Mouse (Mus musculus) lung, embryonic 14.5 days (tissue): ENCODE results near the gene Tnik. TPM values are rescaled to one million over a fixed set of nuclear protein-coding genes. Genes with fewer than 3 reads are reported as not detected.

ENCODE experiments used
- ATAC-seq: fragments of 200-750 bp; cut with Nextera tagmentation; 2 replicates; pipeline ENCODE4 v1.8.0; 2017; ENCODE audit warnings: mild to moderate bottlenecking, moderate TSS enrichment, moderate library complexity; ENCODE audit not compliant: insufficient read depth
- DNase-seq: peaks from one replicate; pipeline ENCODE4 v3.0.0-alpha.2; 2015
- H3K27ac ChIP-seq: fragments of 300-500 bp; sonication (generic); 2 replicates; pipeline ENCODE4 v1.5.1; 2014; ENCODE audit warnings: low read depth, mild to moderate bottlenecking, moderate library complexity
- H3K27me3 ChIP-seq: fragments of 300-500 bp; sonication (generic); 2 replicates; pipeline ENCODE4 v1.6.1; 2014; ENCODE audit warnings: low read length, control low read depth; ENCODE audit not compliant: insufficient read depth
- H3K36me3 ChIP-seq: fragments of 300-500 bp; sonication (generic); 2 replicates; pipeline ENCODE4 v1.6.1; 2014; ENCODE audit warnings: control low read depth; ENCODE audit not compliant: insufficient read depth
- H3K4me1 ChIP-seq: fragments of 300-500 bp; sonication (generic); 2 replicates; pipeline ENCODE4 v1.6.1; 2014; ENCODE audit warnings: antibody characterized with exemption, control low read depth; ENCODE audit not compliant: insufficient read depth
- H3K4me2 ChIP-seq: fragments of 300-500 bp; sonication (generic); 2 replicates; pipeline ENCODE4 v1.6.1; 2014; ENCODE audit warnings: mild to moderate bottlenecking
- H3K4me3 ChIP-seq: fragments of 300-500 bp; sonication (generic); 2 replicates; pipeline ENCODE4 v1.5.1; 2014; ENCODE audit warnings: low read depth, low read length
- H3K9ac ChIP-seq: fragments of 300-500 bp; sonication (generic); 2 replicates; pipeline ENCODE4 v1.6.1; 2014
- H3K9me3 ChIP-seq: fragments of 300-500 bp; sonication (generic); 2 replicates; pipeline ENCODE4 v1.6.1; 2016; ENCODE audit warnings: low read depth, low read length, control low read depth
- CTCF ChIP-seq: IDR thresholded peaks from 2 replicates; pipeline ENCODE4 v1.5.1; 2016; ENCODE audit warnings: antibody characterized with exemption, low read depth
- WGBS: fragments of 180-500 bp; shearing (Covaris S2); extraction: QIAGEN DNeasy Blood & Tissue Kit; methylation state at CpG from one replicate; pipeline ENCODE4 v1.1.7; 2014; 5-methylcytosine and 5-hydroxymethylcytosine counted together
- polyA plus RNA-seq: library from polyadenylated mRNA; unstranded; fragments of >200 nt; fragmentation: Nextera tagmentation; extraction: Ambion mirVana; gene quantifications from 2 replicates; pipeline ENCODE4 v1.2.1, GENCODE M21; 2014

The Tnik gene
- polyA plus RNA-seq, 1 experiment from 2014 or later, result 13.6 TPM

- no peaks in the 10 kb centered on the region for H3K9me3 ChIP-seq
- H3K27ac ChIP-seq, result no peak overlapping the region
- H3K9ac ChIP-seq, result no peak overlapping the region
- H3K36me3 ChIP-seq, result no peaks in the 10 kb centered on the region
- no peak overlapping the region for H3K4me3 ChIP-seq
- WGBS, result 92% methylated on average over 2 of the region's 2 CpGs
- H3K27me3 ChIP-seq, result no peaks in the 10 kb centered on the region
- H3K4me1 ChIP-seq, result no peaks in the 10 kb centered on the region
- DNase-seq, result no peak
- no peak for TF ChIP-seq CTCF
- ATAC-seq, result no peak
- no peak overlapping the region for H3K4me2 ChIP-seq
Observed at GRCm38 (mm10) chr3:28477373-28477772, 214.4 kb downstream of the Tnik start.

DNA sequence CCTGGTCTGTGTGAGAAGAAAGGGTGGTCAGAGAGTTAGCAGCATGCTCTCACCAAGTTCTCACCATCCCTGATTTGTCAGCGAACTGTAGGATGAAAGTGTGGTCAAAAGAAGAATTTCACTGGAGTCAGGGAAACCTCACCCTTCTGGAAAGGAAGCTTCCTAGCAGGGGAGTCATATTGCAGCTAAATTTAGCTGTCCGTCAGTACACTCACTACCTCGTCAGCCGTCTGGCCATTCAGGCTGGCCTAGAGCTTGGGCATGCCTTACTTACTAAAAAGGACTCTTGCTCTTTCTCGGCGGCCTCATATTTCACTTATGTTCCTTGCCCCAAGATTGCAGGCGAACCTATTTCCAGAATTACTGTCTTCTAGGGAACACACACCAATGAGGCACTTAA lies 222.7 kb downstream of the Tnik start:
- Histone ChIP-seq H3K4me1 (no peaks in the 10 kb centered on the region), H3K27me3 (no peaks in the 10 kb centered on the region), H3K36me3 (no peaks in the 10 kb centered on the region), H3K9me3 (no peaks in the 10 kb centered on the region), H3K9ac (no peak overlapping the region), H3K4me3 (no peak overlapping the region), H3K4me2 (no peak overlapping the region), H3K27ac (no peak overlapping the region)
- ATAC-seq (no peak), DNase-seq (no peak)
- no peak for TF ChIP-seq CTCF
- 69% methylated on average over 7 of the region's 7 CpGs for WGBS

GRCm38 (mm10) chr3:28487418-28487817 lies 224.4 kb downstream of the Tnik start:
- no peak for TF ChIP-seq CTCF
- no peaks in the 10 kb centered on the region for H3K4me1 ChIP-seq
- H3K4me2 ChIP-seq, result no peak overlapping the region
- H3K27me3 ChIP-seq, result no peaks in the 10 kb centered on the region
- no peak for ATAC-seq
- no peak overlapping the region for H3K27ac ChIP-seq
- no peak overlapping the region for H3K9ac ChIP-seq
- DNase-seq, result no peak
- no peak overlapping the region for H3K4me3 ChIP-seq
- no peaks in the 10 kb centered on the region for H3K36me3 ChIP-seq
- 83% methylated on average over 9 of the region's 9 CpGs for WGBS
- no peaks in the 10 kb centered on the region for H3K9me3 ChIP-seq

- DNase-seq (peak; percentile 15), ATAC-seq (no peak)
- Histone ChIP-seq H3K4me2 (no peak overlapping the region), H3K36me3 (no peaks in the 10 kb centered on the region), H3K4me1 (no peaks in the 10 kb centered on the region), H3K27me3 (no peaks in the 10 kb centered on the region), H3K9me3 (no peaks in the 10 kb centered on the region), H3K9ac (no peak overlapping the region), H3K27ac (peak overlapping the region; percentile 48; the same call in 1 of the 2 replicates), H3K4me3 (no peak overlapping the region)
- 53% methylated on average over 11 of the region's 11 CpGs for WGBS
- TF ChIP-seq CTCF, result no peak
Observed at GRCm38 (mm10) chr3:28491085-28492041, 228.3 kb downstream of the Tnik start.

DNA sequence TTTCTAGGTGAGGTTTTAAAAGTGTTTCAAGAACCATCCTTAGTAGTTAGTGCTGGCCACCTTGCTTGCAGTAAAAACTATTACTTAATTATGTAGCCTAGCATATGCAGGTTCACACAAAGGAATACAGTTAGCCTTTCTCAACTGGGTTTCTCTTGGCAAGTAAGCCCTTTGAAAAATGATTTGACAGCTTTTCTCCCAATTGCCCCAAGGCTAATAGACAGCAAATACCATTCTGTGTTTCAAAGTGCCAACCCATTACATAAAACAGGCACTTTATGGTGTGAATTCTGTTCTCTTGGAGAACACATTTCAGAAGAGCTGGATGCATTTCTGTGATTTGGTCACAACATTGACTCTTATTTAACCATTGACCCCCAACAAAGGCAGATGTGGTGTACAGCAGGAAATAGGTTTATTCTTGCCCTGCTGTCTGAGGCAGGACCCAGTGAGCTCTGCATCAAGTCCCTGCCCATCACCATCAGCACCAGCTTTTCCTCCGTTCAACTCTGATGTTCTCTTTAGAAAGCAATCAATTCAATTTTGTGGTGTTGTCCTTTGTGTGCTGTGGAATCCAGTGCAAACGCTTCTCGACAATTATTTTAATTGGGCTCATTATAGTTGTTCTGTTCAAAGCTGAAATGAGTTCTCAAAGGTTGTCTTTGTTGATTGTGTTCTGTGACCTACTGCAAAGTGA lies 233.9 kb downstream of the Tnik start:
- ATAC-seq (no peak), DNase-seq (no peak)
- Histone ChIP-seq H3K4me1 (no peaks in the 10 kb centered on the region), H3K9ac (no peak overlapping the region), H3K4me2 (no peak overlapping the region), H3K27me3 (no peaks in the 10 kb centered on the region), H3K9me3 (no peaks in the 10 kb centered on the region), H3K36me3 (no peaks in the 10 kb centered on the region), H3K4me3 (no peak overlapping the region), H3K27ac (no peak overlapping the region)
- no peak for TF ChIP-seq CTCF
- 80% methylated on average over 3 of the region's 3 CpGs for WGBS

DNA sequence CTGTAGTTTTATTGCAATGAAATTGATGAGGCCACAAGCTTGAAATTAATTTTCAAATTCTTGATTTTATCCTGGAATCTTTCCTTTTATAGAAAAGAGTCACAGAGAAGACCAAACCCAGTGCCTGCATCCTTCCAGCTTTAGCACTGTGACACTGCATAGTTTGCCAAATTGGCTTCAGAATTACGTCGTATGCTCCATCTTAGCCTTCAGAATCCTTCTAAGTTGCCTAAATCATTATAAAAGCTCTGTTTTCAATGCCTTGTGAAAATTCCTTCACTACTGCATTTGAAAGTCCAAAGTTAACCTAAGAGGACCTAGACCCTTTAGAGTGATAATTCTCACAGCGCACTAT lies 234.5 kb downstream of the Tnik start:
- Histone ChIP-seq H3K9ac (no peak overlapping the region), H3K4me1 (no peaks in the 10 kb centered on the region), H3K27me3 (no peaks in the 10 kb centered on the region), H3K36me3 (no peaks in the 10 kb centered on the region), H3K4me3 (no peak overlapping the region), H3K9me3 (no peaks in the 10 kb centered on the region), H3K27ac (no peak overlapping the region), H3K4me2 (no peak overlapping the region)
- DNase-seq, result no peak
- TF ChIP-seq CTCF, result no peak
- WGBS, result 91% methylated on average over 3 of the region's 3 CpGs
- no peak for ATAC-seq

- no peak overlapping the region for H3K4me3 ChIP-seq
- H3K36me3 ChIP-seq, result no peaks in the 10 kb centered on the region
- no peak overlapping the region for H3K4me2 ChIP-seq
- no peaks in the 10 kb centered on the region for H3K4me1 ChIP-seq
- DNase-seq (no peak), ATAC-seq (no peak)
- no peaks in the 10 kb centered on the region for H3K9me3 ChIP-seq
- no peak for TF ChIP-seq CTCF
- H3K9ac ChIP-seq, result no peak overlapping the region
- no peaks in the 10 kb centered on the region for H3K27me3 ChIP-seq
- no peak overlapping the region for H3K27ac ChIP-seq
- WGBS, result 79% methylated on average over 3 of the region's 3 CpGs
Observed at GRCm38 (mm10) chr3:28502697-28503096, 239.7 kb downstream of the Tnik start.
